Comparison of ENCODE assay signal across 8 mouse cellular contexts in genomic region chr17:53689946-53690345, GRCm38 (mm10). TPM values are rescaled to one million over a fixed set of nuclear protein-coding genes. Genes with fewer than 3 reads are reported as not detected.
DNase-seq lines count a peak whose midpoint lies in the region; ATAC-seq and TF ChIP-seq lines count a peak whose summit lies in the region.

No protein-coding gene starts in this region.

- no peaks in the 10 kb centered on the region for H3K9me3 ChIP-seq in heart, embryonic 15.5 days (replicated peaks)
- H3K9me3 ChIP-seq in hindbrain, embryonic 13.5 days = no peaks in the 10 kb centered on the region
- no peaks in the 10 kb centered on the region for H3K9me3 ChIP-seq in megakaryocyte, embryonic 14.5 days

- no peak for TF ChIP-seq POLR2A in bone marrow, adult 2 months (IDR thresholded peaks at IDR 0.05; ENCODE audit: borderline replicate concordance, control insufficient read depth, low read depth, low read length)

- 16% methylated on average over 7 of the region's 7 CpGs for WGBS in heart, embryonic 15.5 days
- 14% methylated on average over 7 of the region's 7 CpGs for WGBS in bone marrow, adult 2 months
- WGBS in hindbrain, embryonic 13.5 days = 18% methylated on average over 7 of the region's 7 CpGs

- H3K4me1 ChIP-seq in heart, embryonic 15.5 days (replicated peaks) = peaks cover 9% of the 10 kb centered on the region
- no peaks in the 10 kb centered on the region; the same call in 1 of the 2 replicates for H3K4me1 ChIP-seq in bone marrow, adult 2 months (ENCODE audit: control insufficient read depth, insufficient read depth, low read length)
- H3K4me1 ChIP-seq in hindbrain, embryonic 13.5 days (replicated peaks) = peaks cover 15% of the 10 kb centered on the region
- H3K4me1 ChIP-seq in megakaryocyte, embryonic 14.5 days = peaks cover 13% of the 10 kb centered on the region

- peaks cover 12% of the 10 kb centered on the region; the same call in 1 of the 2 replicates for H3K36me3 ChIP-seq in heart, embryonic 15.5 days
- H3K36me3 ChIP-seq in hindbrain, embryonic 13.5 days = no peaks in the 10 kb centered on the region
- peaks cover 17% of the 10 kb centered on the region for H3K36me3 ChIP-seq in megakaryocyte, embryonic 14.5 days (replicated peaks; ENCODE audit: low read length)

- H3K9ac ChIP-seq in heart, embryonic 15.5 days = peak overlapping the region; percentile 80
- H3K9ac ChIP-seq in hindbrain, embryonic 13.5 days = peak overlapping the region; percentile 84

- peak overlapping the region; percentile 99 for H3K27ac ChIP-seq in heart, embryonic 15.5 days
- peak overlapping the region; percentile 95 for H3K27ac ChIP-seq in bone marrow, adult 2 months (ENCODE audit: control insufficient read depth, insufficient read depth, low read depth, low read length, poor library complexity)
- peak overlapping the region; percentile 96 for H3K27ac ChIP-seq in hindbrain, embryonic 13.5 days

- peak overlapping the region; percentile 71 for H3K4me3 ChIP-seq in heart, embryonic 15.5 days
- peak overlapping the region; percentile 74 for H3K4me3 ChIP-seq in bone marrow, adult 2 months (replicated peaks; ENCODE audit: control insufficient read depth, low read depth, low read length)
- peak overlapping the region; percentile 51 for H3K4me3 ChIP-seq in hindbrain, embryonic 13.5 days
- H3K4me3 ChIP-seq in megakaryocyte, embryonic 14.5 days (replicated peaks) = peak overlapping the region; percentile 95

- H3K4me2 ChIP-seq in heart, embryonic 15.5 days = peak overlapping the region; percentile 80
- peak overlapping the region; percentile 73 for H3K4me2 ChIP-seq in hindbrain, embryonic 13.5 days

- no peak for ATAC-seq in heart, embryonic 15.5 days (replicated peaks; ENCODE audit: insufficient number of reproducible peaks, insufficient read depth, low FRiP score, low read depth)
- peak; percentile 19 for ATAC-seq in hindbrain, embryonic 13.5 days (ENCODE audit: low FRiP score)
- no peak; the same call in 1 of the 2 replicates for ATAC-seq in monocyte, adult 5-6 weeks (replicated peaks; ENCODE audit: insufficient number of reproducible peaks, low FRiP score, low TSS enrichment, poor library complexity, severe bottlenecking)

- no peaks in the 10 kb centered on the region for H3K27me3 ChIP-seq in heart, embryonic 15.5 days
- no peaks in the 10 kb centered on the region for H3K27me3 ChIP-seq in hindbrain, embryonic 13.5 days
- no peaks in the 10 kb centered on the region for H3K27me3 ChIP-seq in megakaryocyte, embryonic 14.5 days (replicated peaks)

- no peak for DNase-seq in heart, adult 18-20 months
- no peak for DNase-seq in layer of hippocampus, postnatal 25 days (ENCODE audit: extremely low spot score in 1 of 2, low spot score in 1 of 2)
- no peak for DNase-seq in MN1 (ENCODE audit: low spot score)

- TF ChIP-seq CTCF in bone marrow, adult 2 months (IDR thresholded peaks at IDR 0.05; ENCODE audit: control insufficient read depth, insufficient read depth, low read length) = no peak

RNA-seq across cellular contexts. Expression of gene Sgo1, which starts 0.8 kb away (rescaled TPM):
- polyA plus RNA-seq in heart, embryonic 15.5 days (2015; fragmentation: Nextera tagmentation; extraction: Ambion mirVana) = 16.7 and 23.6 TPM in 2 replicates
- total RNA-seq in heart, adult 18-20 months (2021) = under 1 TPM; 0.30 to 0.31 TPM
- polyA plus RNA-seq in bone marrow, adult 2 months (2011; ENCODE audit: insufficient read depth, insufficient read length, low replicate concordance, missing spikeins) = 32.1 and 36.6 TPM in 2 replicates
- 8.3 and 9.0 TPM in 2 replicates for polyA plus RNA-seq in hindbrain, embryonic 13.5 days (2015; fragmentation: Nextera tagmentation; extraction: Ambion mirVana)
- 2.9 TPM in 1 of 2 replicates, not detected in the other for polyA plus RNA-seq in megakaryocyte, embryonic 14.5 days (2012; ENCODE audit: insufficient read depth, low replicate concordance)
- 0.11 to 1.8 TPM (median 0.29 TPM) in 3 replicates for total RNA-seq in monocyte, adult 5-6 weeks (2017)
- total RNA-seq in layer of hippocampus, postnatal 25 days (2021) = under 1 TPM; 0.42 to 0.79 TPM
